Mouse (Mus musculus): ENCODE measurements at regions not wholly inside any gene's neighbourhood (a gene's known extent, or its start where the extent isn't known, plus 50 kb on each side); places are given as distances from the start of the nearest gene placed in this dataset.

DNA sequence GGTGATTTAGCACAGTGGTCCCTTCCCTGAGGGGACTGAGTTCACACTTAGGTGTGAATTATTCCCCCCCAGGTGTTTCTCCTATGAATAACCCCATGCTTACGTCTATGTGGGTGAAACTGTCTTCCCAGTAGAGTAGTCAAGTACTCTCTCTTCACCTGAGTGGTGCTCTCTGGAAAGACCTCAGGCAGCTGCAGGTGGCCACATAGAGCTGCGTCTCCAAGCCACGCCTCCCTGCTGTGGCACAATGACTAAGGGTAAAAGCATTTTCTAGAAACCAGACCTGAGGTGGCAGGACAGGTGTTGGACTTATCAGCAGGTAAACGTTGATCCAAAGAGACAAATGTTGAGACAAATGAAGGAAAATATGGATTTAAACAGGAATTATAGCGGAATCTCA, 588.3 kb upstream of the Gm19410 start:
- ATAC-seq (replicated peaks; ENCODE audit: low FRiP score, low TSS enrichment, poor library complexity, severe bottlenecking) = no peak

GRCm38 (mm10) chr8:35180075-35180474, 585.5 kb upstream of the Gm19410 start:
- no peak for ATAC-seq (replicated peaks; ENCODE audit: low FRiP score, low TSS enrichment, poor library complexity, severe bottlenecking)

DNA sequence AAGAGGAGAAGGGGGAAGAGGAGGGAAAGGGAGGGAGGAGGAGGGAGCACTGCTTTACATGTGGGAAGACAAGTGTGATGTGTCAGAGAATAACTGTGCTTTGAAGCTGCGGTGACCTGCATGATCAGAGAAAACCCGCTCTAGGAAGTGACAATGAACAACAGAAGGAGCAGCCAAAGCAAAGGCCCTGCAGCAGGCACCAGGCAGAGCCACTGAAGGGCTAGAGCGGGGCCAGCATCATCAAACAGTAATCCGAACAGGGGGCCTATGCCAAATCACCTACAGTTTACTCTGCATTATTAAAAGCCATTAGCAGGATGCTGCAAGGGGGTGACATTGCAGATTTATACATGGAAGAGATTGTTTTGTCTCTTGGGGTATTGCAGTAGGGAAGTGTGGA, 583.4 kb upstream of the Gm19410 start:
- no peak for ATAC-seq (replicated peaks; ENCODE audit: low FRiP score, low TSS enrichment, poor library complexity, severe bottlenecking)

GRCm38 (mm10) chr8:35183423-35183822, 582.2 kb upstream of the Gm19410 start:
- no peak for ATAC-seq (replicated peaks; ENCODE audit: low FRiP score, low TSS enrichment, poor library complexity, severe bottlenecking)

- ATAC-seq (replicated peaks; ENCODE audit: low FRiP score, low TSS enrichment, poor library complexity, severe bottlenecking) = no peak
Observed at GRCm38 (mm10) chr8:35185165-35185564, 580.4 kb upstream of the Gm19410 start.

- ATAC-seq (replicated peaks; ENCODE audit: low FRiP score, low TSS enrichment, poor library complexity, severe bottlenecking) = no peak
Observed at GRCm38 (mm10) chr8:35188531-35188930, 577.1 kb upstream of the Gm19410 start.

GRCm38 (mm10) chr8:35189695-35190094, 575.9 kb upstream of the Gm19410 start:
- no peak for ATAC-seq (replicated peaks; ENCODE audit: low FRiP score, low TSS enrichment, poor library complexity, severe bottlenecking)

- ATAC-seq (replicated peaks; ENCODE audit: low FRiP score, low TSS enrichment, poor library complexity, severe bottlenecking) = no peak
Observed at GRCm38 (mm10) chr8:35192515-35192914, 573.1 kb upstream of the Gm19410 start.

DNA sequence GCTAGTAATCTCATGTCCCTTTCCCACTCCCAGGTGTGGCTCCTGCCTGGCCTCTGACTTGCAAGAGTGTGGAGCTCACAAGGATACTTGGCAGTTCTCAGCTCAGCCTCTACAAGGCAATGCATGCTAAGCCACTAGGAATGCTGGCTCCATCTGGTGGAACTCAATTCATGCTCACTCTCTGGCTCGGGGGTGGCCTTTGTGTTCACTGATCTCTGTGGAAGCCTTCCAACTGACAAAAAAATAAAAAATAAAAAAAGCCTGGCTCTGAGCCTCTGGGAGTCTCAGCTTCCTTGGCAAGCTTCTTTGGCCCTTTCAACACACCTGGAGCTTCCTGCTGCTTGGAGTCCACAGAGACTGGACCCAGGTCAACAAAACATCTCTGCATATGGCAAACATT, 571.8 kb upstream of the Gm19410 start:
- no peak for ATAC-seq (replicated peaks; ENCODE audit: low FRiP score, low TSS enrichment, poor library complexity, severe bottlenecking)

DNA sequence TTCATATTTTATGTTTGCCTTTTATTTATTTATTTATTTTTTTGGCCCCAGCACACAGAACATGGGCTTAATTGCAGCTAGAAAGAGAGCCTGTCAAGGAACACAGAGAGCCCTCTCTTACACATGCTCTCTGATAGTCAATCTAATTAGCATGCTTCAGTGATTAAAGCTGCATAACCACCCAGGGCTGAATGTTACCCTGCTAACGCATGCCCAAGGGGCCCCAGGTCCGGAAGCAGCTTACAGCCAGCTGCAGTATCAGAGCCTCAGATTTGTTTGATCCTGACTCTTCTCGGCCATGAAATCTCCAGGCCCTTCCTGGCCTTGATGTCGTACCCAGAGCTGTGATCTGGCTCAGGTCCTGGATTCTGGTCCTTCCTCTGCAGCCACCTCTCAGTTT, 569.4 kb upstream of the Gm19410 start:
- no peak for ATAC-seq (replicated peaks; ENCODE audit: low FRiP score, low TSS enrichment, poor library complexity, severe bottlenecking)

DNA sequence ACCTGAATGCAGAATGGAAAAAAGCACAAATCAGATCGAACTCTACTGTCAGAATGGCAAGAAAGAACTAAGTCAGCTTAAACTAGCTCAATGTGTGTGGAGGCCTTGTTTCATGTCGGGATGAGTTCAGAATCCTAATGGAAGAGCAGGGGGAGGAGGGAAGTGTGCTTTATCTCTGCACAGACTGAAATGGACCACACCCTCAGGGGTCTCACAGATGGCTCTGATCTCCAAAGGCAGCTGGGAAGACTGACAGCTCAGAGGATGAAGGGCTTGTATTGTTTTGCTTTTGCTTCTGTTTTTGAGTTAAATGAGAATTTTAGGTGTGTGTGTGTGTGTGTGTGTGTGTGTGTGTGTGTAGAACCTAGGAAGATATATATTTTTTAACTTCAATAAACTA, 566.8 kb upstream of the Gm19410 start:
- no peak for ATAC-seq (replicated peaks; ENCODE audit: low FRiP score, low TSS enrichment, poor library complexity, severe bottlenecking)

- no peak for ATAC-seq (replicated peaks; ENCODE audit: low FRiP score, low TSS enrichment, poor library complexity, severe bottlenecking)
Observed at GRCm38 (mm10) chr8:35201416-35201815, 564.2 kb upstream of the Gm19410 start.

- no peak for ATAC-seq (replicated peaks; ENCODE audit: low FRiP score, low TSS enrichment, poor library complexity, severe bottlenecking)
Observed at GRCm38 (mm10) chr8:35204971-35205370, 560.6 kb upstream of the Gm19410 start.

- ATAC-seq (replicated peaks; ENCODE audit: low FRiP score, low TSS enrichment, poor library complexity, severe bottlenecking) = 0 out of 2 replicates have a peak, but pooled peaks have one; percentile 54
Observed at GRCm38 (mm10) chr8:35205536-35205935, 560.1 kb upstream of the Gm19410 start.

- ATAC-seq (replicated peaks; ENCODE audit: low FRiP score, low TSS enrichment, poor library complexity, severe bottlenecking) = no peak
Observed at GRCm38 (mm10) chr8:35206271-35206670, 559.3 kb upstream of the Gm19410 start.

DNA sequence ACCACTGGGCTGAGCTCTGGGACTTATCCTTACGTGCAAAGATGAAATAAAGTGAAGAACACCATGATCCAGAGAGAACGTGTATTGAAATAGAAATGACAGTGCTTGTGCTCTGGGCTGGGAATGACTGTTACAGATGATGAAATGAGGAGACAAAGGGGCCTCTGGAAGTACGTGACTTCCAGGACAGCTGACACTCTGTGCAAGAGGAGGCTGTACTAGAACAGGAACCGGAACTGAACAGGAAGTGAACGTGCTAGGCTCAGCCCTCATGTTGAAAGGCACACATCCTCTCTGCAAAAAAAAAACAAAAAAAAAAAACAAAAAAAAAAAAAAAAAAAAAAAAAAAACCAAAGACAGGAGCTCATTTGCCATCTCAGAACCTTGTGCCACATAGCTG, 557.2 kb upstream of the Gm19410 start:
- no peak for ATAC-seq (replicated peaks; ENCODE audit: low FRiP score, low TSS enrichment, poor library complexity, severe bottlenecking)

- ATAC-seq (replicated peaks; ENCODE audit: low FRiP score, low TSS enrichment, poor library complexity, severe bottlenecking) = no peak
Observed at GRCm38 (mm10) chr8:35211506-35212452, 553.8 kb upstream of the Gm19410 start.

- no peak for ATAC-seq (replicated peaks; ENCODE audit: low FRiP score, low TSS enrichment, poor library complexity, severe bottlenecking)
Observed at GRCm38 (mm10) chr8:35213515-35213914, 552.1 kb upstream of the Gm19410 start.

- ATAC-seq (replicated peaks; ENCODE audit: low FRiP score, low TSS enrichment, poor library complexity, severe bottlenecking) = no peak
Observed at GRCm38 (mm10) chr8:35217604-35218003, 548.0 kb upstream of the Gm19410 start.

GRCm38 (mm10) chr8:35218327-35218726, 547.3 kb upstream of the Gm19410 start:
- 0 out of 2 replicates have a peak, but pooled peaks have one; percentile 34 for ATAC-seq (replicated peaks; ENCODE audit: low FRiP score, low TSS enrichment, poor library complexity, severe bottlenecking)

Data from megakaryocyte-erythroid progenitor cell, adult 5-6 weeks (primary cell).